9 mouse cellular contexts compared by ENCODE assay signal in genomic region chr14:80901346-80901745, GRCm38 (mm10).
DNase-seq lines count a peak whose midpoint lies in the region; ATAC-seq lines count a peak whose summit lies in the region.
"Had no signal": no experiment of that assay in that cellular context is flagged by ENCODE, and none has a peak within 500 bp of the region (broad histone marks: within the 10 kb centered on the region; RNA-seq: fewer than 3 reads in every experiment).

No protein-coding gene starts in this region.

- no peaks in the 10 kb centered on the region for H3K27me3 ChIP-seq in embryonic facial prominence, embryonic 15.5 days
- H3K27me3 ChIP-seq in neural tube, embryonic 14.5 days (ENCODE audit: control insufficient read depth, insufficient read depth, low read length), result no peaks in the 10 kb centered on the region
- H3K27me3 ChIP-seq: CH12.LX had no signal

- H3K4me2 ChIP-seq in embryonic facial prominence, embryonic 15.5 days (replicated peaks), result 0 out of 2 replicates have a peak overlapping the region, but pooled peaks have one; percentile 6
- H3K4me2 ChIP-seq in neural tube, embryonic 14.5 days (ENCODE audit: low read depth, low read length), result 0 out of 2 replicates have a peak overlapping the region, but pooled peaks have one; percentile 11

- H3K4me3 ChIP-seq in embryonic facial prominence, embryonic 15.5 days (replicated peaks), result no peak overlapping the region
- H3K4me3 ChIP-seq in neural tube, embryonic 14.5 days (ENCODE audit: low read depth, low read length), result no peak overlapping the region

- H3K9ac ChIP-seq in embryonic facial prominence, embryonic 15.5 days, result no peak overlapping the region
- no peak overlapping the region for H3K9ac ChIP-seq in neural tube, embryonic 14.5 days (replicated peaks; ENCODE audit: low read depth, low read length)

- DNase-seq in gastrocnemius, adult 18-20 months (ENCODE audit: low spot score), result peak; percentile 8
- DNase-seq in gastrocnemius, adult 8-10 months (ENCODE audit: low spot score in 2 of 2), result no peak
- DNase-seq in layer of hippocampus, adult 9-10 months (ENCODE audit: low spot score), result peak; percentile 41
- no peak for DNase-seq in spleen, adult 18-20 months
- DNase-seq in spleen, postnatal 14 days (ENCODE audit: low spot score in 2 of 2), result no peak

- no peaks in the 10 kb centered on the region for H3K36me3 ChIP-seq in embryonic facial prominence, embryonic 15.5 days
- no peaks in the 10 kb centered on the region for H3K36me3 ChIP-seq in neural tube, embryonic 14.5 days (ENCODE audit: control insufficient read depth, insufficient read depth, low read length)

- no peaks in the 10 kb centered on the region for H3K9me3 ChIP-seq in embryonic facial prominence, embryonic 15.5 days (replicated peaks)
- H3K9me3 ChIP-seq in neural tube, embryonic 14.5 days (ENCODE audit: control insufficient read depth, low read length), result no peaks in the 10 kb centered on the region

- 59% methylated on average over 10 of the region's 10 CpGs for WGBS in embryonic facial prominence, embryonic 15.5 days
- WGBS in neural tube, embryonic 14.5 days, result 52% methylated on average over 10 of the region's 10 CpGs

- no peak overlapping the region for H3K27ac ChIP-seq in embryonic facial prominence, embryonic 15.5 days (replicated peaks)
- no peak overlapping the region for H3K27ac ChIP-seq in neural tube, embryonic 14.5 days (ENCODE audit: low read depth, low read length)

- no peak for ATAC-seq in embryonic facial prominence, embryonic 15.5 days (ENCODE audit: insufficient number of reproducible peaks, low FRiP score, low TSS enrichment, low read depth)
- ATAC-seq in neural tube, embryonic 14.5 days (ENCODE audit: low read depth), result peak; percentile 60; the same call in 1 of the 2 replicates
- ATAC-seq in CD4-positive, CD25-positive, alpha-beta regulatory T cell, adult 4 months, result no peak

- no peaks in the 10 kb centered on the region for H3K4me1 ChIP-seq in embryonic facial prominence, embryonic 15.5 days
- H3K4me1 ChIP-seq in neural tube, embryonic 14.5 days (ENCODE audit: control insufficient read depth, insufficient read depth, low read length), result no peaks in the 10 kb centered on the region

Comparison
In these comparisons a context has a peak if more than half of its experiments do, and no peak if none do; other contexts are left out.
1. DNase-seq: peak in gastrocnemius, adult 18-20 months (single experiment) and layer of hippocampus, adult 9-10 months (single experiment); none in gastrocnemius, adult 8-10 months (0 of 2), spleen, adult 18-20 months (0 of 2) and spleen, postnatal 14 days (0 of 2).